Mouse (Mus musculus): ENCODE results near the gene Aldh1a7. TPM values are rescaled to one million over a fixed set of nuclear protein-coding genes. Genes with fewer than 3 reads are reported as not detected.
A peak's percentile ranks its signal among the peaks of the same experiment; 100 is the strongest.
"Not testable (repeated sequence)": the region's sequence is repeated elsewhere in the genome, so short reads cannot be mapped to it uniquely, and the experiment has no call there.

Aldh1a7 gene
- polyA plus RNA-seq, 1 experiment from 2014 or later = 1.3 TPM

GRCm38 (mm10) chr19:20715093-20715492 lies 12.3 kb downstream of the Aldh1a7 start:
- Histone ChIP-seq H3K27me3 (no peaks in the 10 kb centered on the region), H3K4me2 (no peak overlapping the region), H3K9me3 (replicated peaks) (no peaks in the 10 kb centered on the region), H3K27ac (replicated peaks) (no peak overlapping the region), H3K9ac (no peak overlapping the region), H3K4me1 (replicated peaks) (no peaks in the 10 kb centered on the region), H3K36me3 (replicated peaks) (no peaks in the 10 kb centered on the region), H3K4me3 (replicated peaks) (no peak overlapping the region)
- 52% methylated on average over 1 of the region's 1 CpGs for WGBS (ENCODE audit: insufficient replicate concordance)
- no peak for ATAC-seq (ENCODE audit: insufficient read depth)

GRCm38 (mm10) chr19:20714543-20714942 lies 12.8 kb downstream of the Aldh1a7 start:
- Histone ChIP-seq H3K4me1 (replicated peaks) (no peaks in the 10 kb centered on the region), H3K27me3 (no peaks in the 10 kb centered on the region), H3K36me3 (replicated peaks) (no peaks in the 10 kb centered on the region), H3K9me3 (replicated peaks) (no peaks in the 10 kb centered on the region), H3K4me3 (replicated peaks) (no peak overlapping the region), H3K9ac (no peak overlapping the region), H3K4me2 (no peak overlapping the region), H3K27ac (replicated peaks) (no peak overlapping the region)
- WGBS (ENCODE audit: insufficient replicate concordance) = 62% methylated on average over 4 of the region's 4 CpGs
- ATAC-seq (ENCODE audit: insufficient read depth) = no peak

- H3K4me3 ChIP-seq (replicated peaks) = no peak overlapping the region
- no peaks in the 10 kb centered on the region for H3K9me3 ChIP-seq (replicated peaks)
- H3K27me3 ChIP-seq = no peaks in the 10 kb centered on the region
- H3K27ac ChIP-seq (replicated peaks) = no peak overlapping the region
- H3K9ac ChIP-seq = no peak overlapping the region
- no peaks in the 10 kb centered on the region for H3K36me3 ChIP-seq (replicated peaks)
- no peaks in the 10 kb centered on the region for H3K4me1 ChIP-seq (replicated peaks)
- no peak for ATAC-seq (ENCODE audit: insufficient read depth)
- H3K4me2 ChIP-seq = no peak overlapping the region
Measured at GRCm38 (mm10) chr19:20707159-20707558, 20.2 kb downstream of the Aldh1a7 start.

- H3K4me3 ChIP-seq (replicated peaks) = no peak overlapping the region
- H3K9me3 ChIP-seq (replicated peaks) = no peaks in the 10 kb centered on the region
- H3K27me3 ChIP-seq = no peaks in the 10 kb centered on the region
- H3K4me2 ChIP-seq = no peak overlapping the region
- ATAC-seq (ENCODE audit: insufficient read depth) = no peak
- WGBS (ENCODE audit: insufficient replicate concordance) = 28% methylated on average over 4 of the region's 4 CpGs
- no peaks in the 10 kb centered on the region for H3K4me1 ChIP-seq (replicated peaks)
- no peaks in the 10 kb centered on the region for H3K36me3 ChIP-seq (replicated peaks)
- no peak overlapping the region for H3K9ac ChIP-seq
- no peak overlapping the region for H3K27ac ChIP-seq (replicated peaks)
Measured at GRCm38 (mm10) chr19:20706747-20707146, 20.6 kb downstream of the Aldh1a7 start.

GRCm38 (mm10) chr19:20702074-20702473 lies 25.3 kb downstream of the Aldh1a7 start:
- H3K4me1 ChIP-seq (replicated peaks) = no peaks in the 10 kb centered on the region
- WGBS (ENCODE audit: insufficient replicate concordance) = 61% methylated on average over 3 of the region's 3 CpGs

GRCm38 (mm10) chr19:20677697-20678355 lies 49.5 kb downstream of the Aldh1a7 start:
- Histone ChIP-seq H3K9me3 (replicated peaks) (no peaks in the 10 kb centered on the region), H3K9ac (no peak overlapping the region), H3K4me3 (replicated peaks) (no peak overlapping the region), H3K27ac (replicated peaks) (no peak overlapping the region), H3K27me3 (no peaks in the 10 kb centered on the region), H3K4me2 (no peak overlapping the region), H3K4me1 (replicated peaks) (no peaks in the 10 kb centered on the region), H3K36me3 (replicated peaks) (no peaks in the 10 kb centered on the region)
- WGBS (ENCODE audit: insufficient replicate concordance) = 62% methylated on average over 3 of the region's 3 CpGs
- ATAC-seq (ENCODE audit: insufficient read depth) = no peak

More at GRCm38 (mm10) chr19:20702074-20702473, 25.3 kb downstream of the Aldh1a7 start:
- Histone ChIP-seq H3K9ac (no peak overlapping the region), H3K36me3 (replicated peaks) (no peaks in the 10 kb centered on the region), H3K27ac (replicated peaks) (no peak overlapping the region), H3K9me3 (replicated peaks) (no peaks in the 10 kb centered on the region), H3K27me3 (no peaks in the 10 kb centered on the region), H3K4me3 (replicated peaks) (no peak overlapping the region), H3K4me2 (no peak overlapping the region)
- ATAC-seq (ENCODE audit: insufficient read depth) = no peak

GRCm38 (mm10) chr19:20654141-20654873 lies 73.1 kb downstream of the Aldh1a7 start:
- no peak overlapping the region for H3K4me3 ChIP-seq (replicated peaks)
- no peaks in the 10 kb centered on the region for H3K4me1 ChIP-seq (replicated peaks)
- no peak overlapping the region for H3K9ac ChIP-seq
- WGBS (ENCODE audit: insufficient replicate concordance) = 56% methylated on average over 3 of the region's 3 CpGs
- no peaks in the 10 kb centered on the region for H3K27me3 ChIP-seq
- no peak overlapping the region for H3K4me2 ChIP-seq
- ATAC-seq (ENCODE audit: insufficient read depth) = peak; percentile 81
- H3K27ac ChIP-seq (replicated peaks) = no peak overlapping the region
- H3K36me3 ChIP-seq (replicated peaks) = no peaks in the 10 kb centered on the region
- no peaks in the 10 kb centered on the region for H3K9me3 ChIP-seq (replicated peaks)

- H3K27ac ChIP-seq (replicated peaks) = no peak overlapping the region
- H3K4me2 ChIP-seq = no peak overlapping the region
- 45% methylated on average over 1 of the region's 1 CpGs for WGBS (ENCODE audit: insufficient replicate concordance)
- no peaks in the 10 kb centered on the region for H3K9me3 ChIP-seq (replicated peaks)
- H3K4me1 ChIP-seq (replicated peaks) = no peaks in the 10 kb centered on the region
- no peaks in the 10 kb centered on the region for H3K27me3 ChIP-seq
- H3K9ac ChIP-seq = no peak overlapping the region
- no peak overlapping the region for H3K4me3 ChIP-seq (replicated peaks)
- H3K36me3 ChIP-seq (replicated peaks) = no peaks in the 10 kb centered on the region
- no peak for ATAC-seq (ENCODE audit: insufficient read depth)
Measured at GRCm38 (mm10) chr19:20653082-20653676, 74.2 kb downstream of the Aldh1a7 start.

GRCm38 (mm10) chr19:20650008-20650407 lies 77.4 kb downstream of the Aldh1a7 start:
- Histone ChIP-seq H3K27ac (replicated peaks) (no peak overlapping the region), H3K4me1 (replicated peaks) (no peaks in the 10 kb centered on the region), H3K4me3 (replicated peaks) (no peak overlapping the region), H3K27me3 (no peaks in the 10 kb centered on the region), H3K9me3 (replicated peaks) (no peaks in the 10 kb centered on the region), H3K9ac (no peak overlapping the region), H3K36me3 (replicated peaks) (no peaks in the 10 kb centered on the region), H3K4me2 (no peak overlapping the region)
- no peak for ATAC-seq (ENCODE audit: insufficient read depth)
- 27% methylated on average over 2 of the region's 2 CpGs for WGBS (ENCODE audit: insufficient replicate concordance)

- not testable (repeated sequence) for H3K4me3 ChIP-seq (replicated peaks); H3K27ac ChIP-seq (replicated peaks); H3K4me2 ChIP-seq; H3K4me1 ChIP-seq (replicated peaks); H3K9me3 ChIP-seq (replicated peaks); H3K36me3 ChIP-seq (replicated peaks); H3K9ac ChIP-seq; ATAC-seq (ENCODE audit: insufficient read depth); H3K27me3 ChIP-seq
Measured at GRCm38 (mm10) chr19:20647496-20647895, 79.9 kb downstream of the Aldh1a7 start.

- ATAC-seq (ENCODE audit: insufficient read depth) = no peak
- 61% methylated on average over 3 of the region's 3 CpGs for WGBS (ENCODE audit: insufficient replicate concordance)
- no peak overlapping the region for H3K4me3 ChIP-seq (replicated peaks)
Measured at GRCm38 (mm10) chr19:20644346-20644745, 83.0 kb downstream of the Aldh1a7 start.

More at GRCm38 (mm10) chr19:20644346-20644745, 83.0 kb downstream of the Aldh1a7 start:
- Histone ChIP-seq H3K36me3 (replicated peaks) (no peaks in the 10 kb centered on the region), H3K4me2 (no peak overlapping the region), H3K27me3 (no peaks in the 10 kb centered on the region), H3K9ac (no peak overlapping the region), H3K9me3 (replicated peaks) (no peaks in the 10 kb centered on the region), H3K4me1 (replicated peaks) (no peaks in the 10 kb centered on the region), H3K27ac (replicated peaks) (no peak overlapping the region)

All from liver, embryonic 15.5 days (tissue).